8 mouse cellular contexts compared by ENCODE assay signal in genomic region chr4:118409142-118409900, GRCm38 (mm10). TPM values are rescaled to one million over a fixed set of nuclear protein-coding genes. Genes with fewer than 3 reads are reported as not detected.
DNase-seq lines count a peak whose midpoint lies in the region; ATAC-seq and TF ChIP-seq lines count a peak whose summit lies in the region.

Gene Szt2, minus strand, starts transcription at chr4:118409273.
Gene Med8, plus strand, starts transcription at chr4:118409337.

- peaks cover 10% of the 10 kb centered on the region for H3K4me1 ChIP-seq in embryonic facial prominence, embryonic 14.5 days (ENCODE audit: control insufficient read depth, insufficient read depth, low read length)
- H3K4me1 ChIP-seq in limb, embryonic 14.5 days (ENCODE audit: control insufficient read depth, insufficient read depth, low read length) = peaks cover 11% of the 10 kb centered on the region
- H3K4me1 ChIP-seq in midbrain, postnatal 0 days (ENCODE audit: insufficient read depth, low read length) = peaks cover 7% of the 10 kb centered on the region

- peak within 1 kb of the TSS; percentile 85 for H3K4me2 ChIP-seq in embryonic facial prominence, embryonic 14.5 days (ENCODE audit: low read depth, low read length)
- H3K4me2 ChIP-seq in limb, embryonic 14.5 days (replicated peaks; ENCODE audit: low read depth, low read length, severe bottlenecking) = peak within 1 kb of the TSS; percentile 71
- peak within 1 kb of the TSS; percentile 79 for H3K4me2 ChIP-seq in midbrain, postnatal 0 days (ENCODE audit: low read depth, low read length, poor library complexity, severe bottlenecking)

- H3K27me3 ChIP-seq in embryonic facial prominence, embryonic 14.5 days (replicated peaks; ENCODE audit: control insufficient read depth, insufficient read depth, low read length) = no peaks in the 10 kb centered on the region
- H3K27me3 ChIP-seq in limb, embryonic 14.5 days (ENCODE audit: control insufficient read depth, insufficient read depth, low read length) = no peaks in the 10 kb centered on the region
- no peaks in the 10 kb centered on the region for H3K27me3 ChIP-seq in midbrain, postnatal 0 days (ENCODE audit: insufficient read depth, low read length)

- ATAC-seq in embryonic facial prominence, embryonic 14.5 days (ENCODE audit: low read depth) = peak; percentile 94
- peak; percentile 94 for ATAC-seq in limb, embryonic 14.5 days (ENCODE audit: low FRiP score, low read depth)
- peak; percentile 94 for ATAC-seq in midbrain, postnatal 0 days (ENCODE audit: low FRiP score)

- H3K4me3 ChIP-seq in embryonic facial prominence, embryonic 14.5 days (ENCODE audit: low read depth, low read length) = peak within 1 kb of the TSS; percentile 83
- H3K4me3 ChIP-seq in limb, embryonic 14.5 days (replicated peaks; ENCODE audit: low read length) = peak within 1 kb of the TSS; percentile 89
- H3K4me3 ChIP-seq in midbrain, postnatal 0 days (ENCODE audit: low read depth, low read length) = peak within 1 kb of the TSS; percentile 59

- no peak for TF ChIP-seq CTCF in midbrain, postnatal 0 days (IDR thresholded peaks at IDR 0.05)

- no peaks in the 10 kb centered on the region for H3K9me3 ChIP-seq in embryonic facial prominence, embryonic 14.5 days (ENCODE audit: control insufficient read depth, low read length)
- H3K9me3 ChIP-seq in limb, embryonic 14.5 days (ENCODE audit: control insufficient read depth, low read length) = no peaks in the 10 kb centered on the region
- H3K9me3 ChIP-seq in midbrain, postnatal 0 days (ENCODE audit: low read length) = no peaks in the 10 kb centered on the region

- peaks cover 43% of the 10 kb centered on the region for H3K36me3 ChIP-seq in embryonic facial prominence, embryonic 14.5 days (ENCODE audit: control insufficient read depth, insufficient read depth, low read length)
- peaks cover 33% of the 10 kb centered on the region for H3K36me3 ChIP-seq in limb, embryonic 14.5 days (ENCODE audit: control insufficient read depth, insufficient read depth, low read length)
- H3K36me3 ChIP-seq in midbrain, postnatal 0 days (ENCODE audit: insufficient read depth, low read length) = peaks cover 30% of the 10 kb centered on the region

- WGBS in embryonic facial prominence, embryonic 14.5 days = under 1% methylated on average over 46 of the region's 53 CpGs
- WGBS in limb, embryonic 14.5 days = under 1% methylated on average over 53 of the region's 53 CpGs
- WGBS in midbrain, postnatal 0 days = under 1% methylated on average over 53 of the region's 53 CpGs

- H3K27ac ChIP-seq in embryonic facial prominence, embryonic 14.5 days (replicated peaks; ENCODE audit: low read depth, low read length) = peak within 1 kb of the TSS; percentile 76
- peak within 1 kb of the TSS; percentile 65 for H3K27ac ChIP-seq in limb, embryonic 14.5 days (replicated peaks; ENCODE audit: low read depth, low read length)
- H3K27ac ChIP-seq in midbrain, postnatal 0 days (ENCODE audit: low read depth, low read length) = peak within 1 kb of the TSS; percentile 67

- DNase-seq in 3T3-L1 (ENCODE audit: low read depth, low spot score) = peak; percentile 94
- peak; percentile 66 to 83 for DNase-seq in adrenal gland, postnatal 4 days (ENCODE audit: low spot score in 2 of 2)
- DNase-seq in embryonic facial prominence, embryonic 14.5 days (ENCODE audit: low spot score) = peak; percentile 96
- peak; percentile 94 for DNase-seq in heart, adult 8-10 months (ENCODE audit: low spot score)
- peak; percentile 96 for DNase-seq in kidney, adult 9 months
- peak; percentile 92 for DNase-seq in limb, embryonic 14.5 days (ENCODE audit: low spot score)
- DNase-seq in midbrain, postnatal 0 days (ENCODE audit: low spot score) = peak; percentile 95
- peak; percentile 82 to 87 for DNase-seq in spleen, postnatal 14 days (ENCODE audit: low spot score in 2 of 2)

- no peak for TF ChIP-seq POLR2A in limb, embryonic 14.5 days (IDR thresholded peaks at IDR 0.05; ENCODE audit: borderline replicate concordance, extremely low read depth, insufficient read depth, insufficient read length)

- peak within 1 kb of the TSS; percentile 90 for H3K9ac ChIP-seq in embryonic facial prominence, embryonic 14.5 days (ENCODE audit: low read depth, low read length)
- H3K9ac ChIP-seq in limb, embryonic 14.5 days (ENCODE audit: low read depth, low read length, severe bottlenecking) = peak within 1 kb of the TSS; percentile 82
- peak within 1 kb of the TSS; percentile 81 for H3K9ac ChIP-seq in midbrain, postnatal 0 days (replicated peaks; ENCODE audit: low read length, poor library complexity, severe bottlenecking)

RNA-seq across cellular contexts. Expression of gene Szt2, which starts in this region (rescaled TPM):
- 10 to 100 TPM; 38.6 to 39.3 TPM for total RNA-seq in adrenal gland, postnatal 4 days (2021)
- 8.7 and 9.3 TPM in 2 replicates for polyA plus RNA-seq in embryonic facial prominence, embryonic 14.5 days (2014; fragmentation: Nextera tagmentation; extraction: Ambion mirVana)
- 10 to 100 TPM; 10.3 to 13.0 (median 11.7) TPM for total RNA-seq in heart, adult 8-10 months (2022)
- 37.2 and 47.6 TPM in 2 replicates for polyA plus RNA-seq in limb, embryonic 14.5 days (2012; rRNA removed)
- 11.7 and 12.4 TPM in 2 replicates for polyA plus RNA-seq in limb, embryonic 14.5 days (2014; fragmentation: Nextera tagmentation; extraction: Ambion mirVana)
- 18.8 and 29.0 TPM in 2 replicates for total RNA-seq in midbrain, postnatal 0 days (2014; rRNA removed)
- 3.2 and 4.6 TPM in 2 replicates for polyA plus RNA-seq in midbrain, postnatal 0 days (2015; fragmentation: Nextera tagmentation; extraction: Ambion mirVana)

RNA-seq across cellular contexts. Expression of gene Med8, which starts in this region (rescaled TPM):
- 10 to 100 TPM; 76.5 to 78.8 TPM for total RNA-seq in adrenal gland, postnatal 4 days (2021)
- polyA plus RNA-seq in embryonic facial prominence, embryonic 14.5 days (2014; fragmentation: Nextera tagmentation; extraction: Ambion mirVana) = 85.0 and 97.1 TPM in 2 replicates
- total RNA-seq in heart, adult 8-10 months (2022) = 10 to 100 TPM; 28.8 to 42.8 (median 36.2) TPM
- polyA plus RNA-seq in limb, embryonic 14.5 days (2012; rRNA removed) = 60.2 and 79.0 TPM in 2 replicates
- 94.4 and 96.3 TPM in 2 replicates for polyA plus RNA-seq in limb, embryonic 14.5 days (2014; fragmentation: Nextera tagmentation; extraction: Ambion mirVana)
- 48.0 and 54.8 TPM in 2 replicates for total RNA-seq in midbrain, postnatal 0 days (2014; rRNA removed)
- polyA plus RNA-seq in midbrain, postnatal 0 days (2015; fragmentation: Nextera tagmentation; extraction: Ambion mirVana) = 90.1 and 95.7 TPM in 2 replicates

Comparison
In these comparisons a context has a peak if more than half of its experiments do, and no peak if none do; other contexts are left out.
1. Peak in every context shown above with its lines: DNase-seq, ATAC-seq, H3K4me3 ChIP-seq and H3K27ac ChIP-seq.